Mouse (Mus musculus) CD4-positive, CD25-positive, alpha-beta regulatory T cell (primary cell): ENCODE data around the gene Olfr154. TPM values are rescaled to one million over a fixed set of nuclear protein-coding genes. Genes with fewer than 3 reads are reported as not detected.

Source experiments
- polyA plus RNA-seq: library from polyadenylated mRNA; unstranded; fragments of 100-300 nt; shearing (Covaris generic); gene quantifications from one replicate; pipeline ENCODE4 v1.2.1, GENCODE M21; 2017

Olfr154 gene
- polyA plus RNA-seq, result not detected

DNA sequence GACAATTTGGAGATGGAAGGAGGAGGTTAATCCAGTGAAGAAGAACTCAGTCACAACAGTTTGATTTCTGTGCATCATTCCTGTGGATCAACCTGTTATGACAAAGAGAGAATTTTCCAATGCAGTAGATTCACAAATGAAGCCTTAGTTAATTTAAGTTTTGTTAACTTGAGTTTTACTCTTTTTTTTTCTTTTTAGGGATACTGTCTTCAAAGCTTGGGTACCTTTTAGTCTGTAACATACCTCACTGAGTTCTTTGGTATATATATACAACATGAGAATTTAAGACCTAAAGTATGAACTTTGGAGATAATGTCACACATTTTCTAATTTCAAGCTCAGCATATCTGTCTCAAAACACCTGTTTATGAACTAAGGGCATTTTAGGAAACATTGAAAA lies at the start of gene Olfr154:
Gene Olfr154 (minus strand): TSS at position 101 of the 400 bp plus-strand sequence.

DNA sequence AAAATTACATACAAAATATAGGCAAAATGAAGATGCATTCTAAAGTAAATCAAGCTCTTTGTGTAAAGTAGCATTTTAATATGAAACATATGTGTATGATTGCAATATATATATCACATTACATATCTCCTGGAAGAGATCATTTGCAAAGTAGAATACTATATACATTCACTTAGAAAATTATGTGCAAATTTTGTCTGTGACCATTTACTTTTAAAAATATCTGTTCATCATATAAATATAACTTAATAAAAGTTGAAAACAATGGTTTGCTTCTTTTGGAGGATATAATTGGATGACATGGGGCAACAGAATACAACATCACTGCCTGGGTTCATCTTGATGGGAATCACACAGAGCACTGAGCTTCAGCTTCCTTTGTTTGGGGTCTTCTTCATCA lies 24.9 kb upstream of the Olfr154 start, which contains the start of gene Olfr1008:
Gene Olfr1008 (plus strand): TSS at position 301 of the 400 bp plus-strand sequence.

DNA sequence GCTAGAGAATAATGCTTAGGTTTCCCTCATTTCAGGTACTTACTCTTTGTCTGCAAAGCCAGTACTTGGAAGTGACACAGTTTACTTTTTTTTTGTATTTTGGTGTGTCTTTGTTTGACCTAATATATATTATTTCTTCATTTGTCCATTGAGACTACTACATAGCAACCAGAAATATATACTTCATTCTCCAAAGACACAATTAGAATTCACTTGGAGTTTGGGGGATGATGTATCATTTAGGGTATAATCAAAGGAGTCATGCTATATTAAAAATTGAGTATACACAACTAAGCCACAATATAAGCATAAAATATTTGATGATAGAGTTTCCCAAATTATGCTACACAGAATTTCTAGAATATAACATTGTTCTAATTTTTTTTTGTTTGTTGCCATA lies 14.4 kb upstream of the Olfr154 start, which contains the start of gene Olfr1006:
Gene Olfr1006 (minus strand): TSS at position 101 of the 400 bp plus-strand sequence.

DNA sequence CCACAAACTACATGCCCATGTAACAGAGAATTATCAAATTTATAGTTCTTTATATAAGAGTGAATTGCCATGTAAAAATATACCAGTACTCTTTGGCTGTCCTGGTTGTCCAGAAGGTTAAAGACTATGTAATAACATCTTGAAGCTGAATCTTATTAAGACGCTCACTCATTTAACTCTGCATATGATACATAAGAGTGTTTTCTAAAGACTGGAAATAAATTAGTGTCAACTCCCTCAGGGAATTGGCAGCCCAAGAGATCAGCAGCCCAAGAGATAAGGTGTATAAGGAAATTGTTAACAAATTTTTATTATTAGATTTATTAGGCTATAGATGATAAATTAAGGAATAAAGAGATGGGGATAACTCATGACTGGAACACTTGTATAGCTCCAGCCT lies 13.7 kb downstream of the Olfr154 start, which contains the start of gene Olfr1002:
Gene Olfr1002 (minus strand): TSS at position 101 of the 400 bp plus-strand sequence.

Other genes starting within 250 kb of the Olfr154 start
- not detected for gene Olfr993, start 249.6 kb downstream of the Olfr154 start, polyA plus RNA-seq
- gene Olfr994, start 228.0 kb downstream of the Olfr154 start, polyA plus RNA-seq, result not detected
- not detected for gene Olfr995, start 220.8 kb downstream of the Olfr154 start, polyA plus RNA-seq
- not detected for gene 4833423E24Rik, start 145.4 kb downstream of the Olfr154 start, polyA plus RNA-seq
- gene Olfr996, start 85.2 kb downstream of the Olfr154 start, polyA plus RNA-seq, result not detected
- gene Olfr998, start 75.5 kb downstream of the Olfr154 start, polyA plus RNA-seq, result not detected
- not detected for gene Olfr1000, start 52.6 kb downstream of the Olfr154 start, polyA plus RNA-seq
- gene Olfr1002, start 13.8 kb downstream of the Olfr154 start, polyA plus RNA-seq, result not detected
- gene Olfr1006, start 14.3 kb upstream of the Olfr154 start, polyA plus RNA-seq, result not detected
- not detected for gene Olfr1008, start 25.0 kb upstream of the Olfr154 start, polyA plus RNA-seq
- not detected for gene Olfr1009, start 51.0 kb upstream of the Olfr154 start, polyA plus RNA-seq
- not detected for gene Olfr1012, start 98.3 kb upstream of the Olfr154 start, polyA plus RNA-seq
- not detected for gene Olfr1013, start 102.6 kb upstream of the Olfr154 start, polyA plus RNA-seq
- 0.07 TPM for gene Olfr1014, start 108.3 kb upstream of the Olfr154 start, polyA plus RNA-seq
- gene Olfr1015, start 117.6 kb upstream of the Olfr154 start, polyA plus RNA-seq, result not detected
- gene Olfr1016, start 138.1 kb upstream of the Olfr154 start, polyA plus RNA-seq, result 0.32 TPM
- not detected for gene Olfr1018, start 154.0 kb upstream of the Olfr154 start, polyA plus RNA-seq
- not detected for gene Olfr1019, start 181.0 kb upstream of the Olfr154 start, polyA plus RNA-seq
- not detected for gene Olfr1020, start 182.6 kb upstream of the Olfr154 start, polyA plus RNA-seq
- not detected for gene Olfr1022, start 204.1 kb upstream of the Olfr154 start, polyA plus RNA-seq
- gene Olfr1023, start 221.2 kb upstream of the Olfr154 start, polyA plus RNA-seq, result not detected
- not detected for gene Olfr1024, start 240.6 kb upstream of the Olfr154 start, polyA plus RNA-seq